Mouse (Mus musculus) lung, postnatal 36 days (tissue): Measurements from ENCODE around the gene Prm2.
A peak's percentile ranks its signal among the peaks of the same experiment; 100 is the strongest.
"Not testable (repeated sequence)": the region's sequence is repeated elsewhere in the genome, so short reads cannot be mapped to it uniquely, and the experiment has no call there.

Experiments
- DNase-seq: peaks from one replicate; pipeline ENCODE4 v3.0.0; 2022; ENCODE audit warnings: mixed read lengths

The Prm2 gene

DNA sequence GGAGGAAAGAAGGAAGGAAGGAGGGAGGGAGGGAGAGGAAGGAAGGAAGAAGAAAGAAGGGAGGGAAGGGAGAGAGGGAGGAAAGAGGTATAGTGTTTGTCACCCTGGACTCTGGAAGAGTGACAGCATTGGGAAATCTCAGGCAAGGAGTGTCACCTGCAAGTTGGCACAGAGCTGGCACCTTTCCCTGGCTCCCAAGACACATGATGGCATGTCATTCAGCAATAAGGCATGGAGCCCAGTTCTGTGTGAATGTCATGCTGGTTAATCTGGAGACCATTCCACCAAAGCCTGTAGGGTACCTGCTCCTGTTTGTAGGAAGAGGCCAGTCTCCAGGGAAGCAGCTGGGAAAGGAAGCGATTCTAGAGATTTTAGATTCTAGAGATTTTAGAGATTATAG is 14.4 kb upstream of the Prm2 start:
- DNase-seq: no peak

DNA sequence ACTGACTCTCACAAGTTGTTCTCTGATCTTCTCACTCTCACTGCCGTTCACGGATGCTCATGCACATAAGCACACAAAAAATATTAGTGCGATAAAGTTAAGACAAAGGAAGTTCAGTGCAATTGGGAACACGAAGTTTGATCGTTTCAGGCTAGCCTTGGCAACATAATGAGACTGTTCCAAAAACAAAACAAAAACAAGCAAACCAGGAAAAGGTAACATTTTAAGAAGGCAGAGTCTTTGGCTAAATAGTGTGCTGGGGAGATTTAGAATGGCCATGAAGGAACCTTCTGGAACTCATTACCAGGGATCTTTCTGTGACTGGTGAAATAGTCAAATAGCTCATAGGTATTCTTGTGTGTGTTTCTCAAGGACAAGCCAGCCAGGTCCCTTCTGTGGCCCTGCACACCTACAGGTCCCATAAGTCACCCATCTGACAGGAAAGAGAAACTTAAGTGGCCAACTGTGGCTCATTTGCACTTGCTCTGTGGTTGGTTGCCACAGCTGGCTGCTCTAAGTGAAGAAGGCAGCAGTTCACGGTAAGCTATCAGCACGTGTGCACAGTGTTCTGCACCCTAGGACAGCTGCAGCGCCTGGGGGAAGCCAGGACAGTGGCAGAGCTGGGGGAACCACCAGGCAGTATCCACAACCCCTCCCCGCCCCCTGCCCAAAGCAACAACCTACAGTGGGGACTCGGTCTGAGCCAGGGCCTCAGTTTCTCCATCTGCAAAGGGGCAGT is 10.0 kb upstream of the Prm2 start, which contains the start of gene Prm1:
Gene Prm1 (minus strand): TSS at position 51 of the 739 bp plus-strand sequence.
- no peak for DNase-seq

DNA sequence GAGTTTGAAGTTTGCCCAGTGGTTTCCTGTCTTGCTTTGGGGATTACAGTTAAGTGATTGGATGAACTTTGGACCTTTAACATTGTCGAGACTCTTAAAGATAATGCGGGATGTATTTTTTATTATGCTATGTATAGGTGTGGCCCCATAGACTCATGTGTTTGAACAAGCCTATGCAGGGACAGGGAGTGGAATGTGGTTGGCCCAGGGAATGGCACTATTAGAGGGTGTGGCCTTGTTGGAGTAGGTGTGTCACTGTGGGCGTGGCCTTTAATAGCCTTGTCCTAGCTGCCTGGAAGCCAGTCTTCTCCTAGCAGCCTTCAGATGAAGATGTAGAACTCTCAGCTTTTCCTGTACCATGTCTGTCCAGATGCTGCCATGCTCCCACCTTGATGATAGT is 6.5 kb upstream of the Prm2 start:
- not testable (repeated sequence) for DNase-seq

DNA sequence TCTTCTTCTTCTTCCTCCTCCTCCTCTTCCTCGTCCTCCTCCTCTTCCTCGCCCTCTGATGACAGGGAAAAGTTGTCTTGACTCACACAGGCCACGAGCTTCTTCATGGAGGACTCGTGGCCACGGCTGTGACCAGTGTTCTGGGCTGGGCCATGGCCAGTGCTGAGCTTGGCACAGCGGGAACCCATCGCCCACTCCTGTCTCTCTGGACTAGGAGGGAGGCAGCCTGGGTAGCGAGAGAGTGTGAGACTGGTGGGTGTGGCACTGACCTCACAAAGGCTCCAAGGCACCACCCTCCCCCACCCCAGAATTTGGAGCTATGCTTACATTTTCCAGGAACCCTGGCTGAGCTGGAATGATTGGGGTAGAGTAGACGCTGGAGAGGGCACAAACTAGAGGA is 5.2 kb downstream of the Prm2 start, which contains the start of gene Prm3:
Gene Prm3 (minus strand): TSS at position 213 of the 400 bp plus-strand sequence.
- DNase-seq: no peak

DNA sequence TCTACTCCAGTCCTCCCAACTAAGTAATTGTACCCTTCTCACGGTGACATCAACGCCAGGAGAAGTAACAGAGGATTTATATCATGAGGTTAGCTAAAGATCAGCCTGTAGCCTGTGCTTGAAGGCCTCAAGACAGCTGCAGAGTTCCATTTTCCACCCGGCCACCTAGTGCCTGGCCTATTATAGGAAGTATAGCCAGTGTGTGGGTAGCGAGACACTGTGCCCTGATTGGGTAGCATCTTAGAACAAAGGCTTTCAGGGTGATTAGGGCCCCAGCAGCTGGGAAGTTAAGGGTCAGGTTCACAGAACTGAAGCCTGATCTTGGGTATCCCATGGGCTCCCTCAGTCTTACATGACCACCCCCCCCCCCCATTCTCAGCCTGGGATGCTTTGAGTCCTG is 7.1 kb downstream of the Prm2 start:
- DNase-seq: no peak

DNA sequence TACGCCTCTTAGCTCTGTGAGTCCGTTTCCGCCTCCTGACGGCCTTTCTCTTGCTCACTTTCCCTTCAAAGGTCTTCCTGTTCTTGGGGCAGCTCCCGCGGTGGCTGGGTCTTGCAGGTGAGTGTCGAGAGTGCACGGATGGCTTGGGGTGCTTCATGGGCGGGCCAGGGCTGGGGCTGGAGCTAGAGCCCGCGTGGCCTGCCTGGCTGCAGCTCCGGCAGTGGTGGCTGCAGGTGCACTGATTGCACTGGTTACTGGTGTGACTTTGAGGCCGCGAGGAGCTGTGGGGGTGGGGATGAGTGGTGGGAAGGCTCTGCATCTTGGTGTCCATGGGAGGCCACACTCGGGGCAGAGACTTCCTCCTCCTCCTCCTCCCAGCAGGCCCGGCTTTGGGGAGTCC is 7.7 kb downstream of the Prm2 start, which contains the start of gene Tnp2:
Gene Tnp2 (minus strand): TSS at position 390 of the 400 bp plus-strand sequence.
- DNase-seq: no peak

DNA sequence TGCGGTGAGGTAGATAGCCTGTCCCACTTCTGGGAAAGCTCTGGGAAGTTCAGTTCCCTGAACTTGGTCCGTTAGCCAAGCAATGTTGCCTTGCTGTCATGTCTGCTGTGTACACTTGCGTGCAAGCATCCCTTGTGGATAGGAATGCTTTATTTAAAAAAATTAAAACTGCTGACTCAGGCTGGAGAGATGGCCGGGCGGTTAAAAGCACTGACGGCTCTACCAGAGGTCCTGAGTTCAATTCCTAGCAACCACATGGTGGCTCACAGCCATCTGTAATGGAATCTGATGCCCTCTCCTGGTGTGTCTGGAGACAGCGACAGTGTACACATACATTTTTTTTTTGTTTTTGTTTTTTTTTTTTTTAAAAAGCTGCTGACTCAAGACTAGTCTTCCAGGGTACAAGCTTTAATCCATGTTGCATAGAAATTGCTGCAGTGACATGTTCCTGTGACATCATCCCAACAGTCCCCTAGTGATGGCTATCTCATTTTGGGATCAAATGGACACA is 8.3 kb downstream of the Prm2 start:
- no peak for DNase-seq

DNA sequence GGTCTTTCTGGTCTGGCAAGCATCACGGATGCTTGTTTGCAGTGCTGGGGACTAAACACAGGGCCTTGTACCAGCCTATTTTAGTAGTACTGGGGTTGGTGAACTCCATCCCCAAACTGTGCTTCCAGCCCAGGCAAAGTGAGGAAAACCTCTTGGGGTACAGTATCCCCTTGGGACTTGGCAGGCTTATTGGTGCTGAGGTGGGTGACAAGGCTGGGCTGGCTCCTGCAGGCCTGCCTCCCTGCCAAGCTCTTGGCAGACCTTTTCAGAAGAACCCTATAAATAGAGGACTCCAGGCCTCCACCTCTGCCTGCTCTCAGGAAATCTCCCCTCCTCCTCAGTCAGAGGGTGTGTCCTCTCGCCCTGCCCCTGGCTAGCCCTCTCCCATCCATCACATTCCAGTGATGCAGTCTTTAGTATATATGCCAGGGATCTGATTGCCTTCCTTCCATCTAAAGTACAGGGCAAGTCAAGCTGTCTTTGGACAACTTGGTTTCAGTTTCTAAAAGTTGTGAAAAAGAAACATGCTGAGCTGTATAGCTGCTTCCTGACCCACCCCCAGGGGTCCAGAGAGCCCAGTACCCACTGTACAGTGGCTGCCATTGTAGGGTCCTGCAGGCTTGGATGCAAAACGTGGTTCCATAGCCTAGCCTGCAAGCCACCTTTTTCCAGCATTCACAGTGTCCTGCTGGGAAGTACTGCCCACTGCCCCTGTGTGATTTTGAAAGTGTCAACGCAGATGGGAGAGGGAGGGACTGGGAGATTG is 9.0 kb downstream of the Prm2 start:
- no peak for DNase-seq

DNA sequence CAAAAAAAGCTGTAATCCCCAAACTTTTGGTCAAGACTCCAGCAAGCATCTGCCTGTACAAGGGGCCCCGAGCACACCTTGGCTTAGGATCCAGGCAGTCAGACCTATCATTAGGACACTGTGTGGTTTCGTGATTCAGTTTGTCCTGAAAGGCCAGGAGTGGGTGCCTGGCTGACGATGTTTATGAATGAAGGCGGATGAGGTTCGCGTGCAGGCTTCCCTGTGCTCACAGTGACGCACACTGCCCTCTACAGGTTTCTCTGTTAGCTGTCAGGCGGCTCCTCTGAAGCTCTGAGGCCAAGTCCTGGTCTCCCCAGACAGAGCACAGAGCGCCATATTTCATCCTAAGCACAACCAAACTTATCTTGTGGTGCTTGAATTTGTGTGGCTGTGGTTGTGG is 9.6 kb downstream of the Prm2 start:
- DNase-seq: peak; percentile 95

DNA sequence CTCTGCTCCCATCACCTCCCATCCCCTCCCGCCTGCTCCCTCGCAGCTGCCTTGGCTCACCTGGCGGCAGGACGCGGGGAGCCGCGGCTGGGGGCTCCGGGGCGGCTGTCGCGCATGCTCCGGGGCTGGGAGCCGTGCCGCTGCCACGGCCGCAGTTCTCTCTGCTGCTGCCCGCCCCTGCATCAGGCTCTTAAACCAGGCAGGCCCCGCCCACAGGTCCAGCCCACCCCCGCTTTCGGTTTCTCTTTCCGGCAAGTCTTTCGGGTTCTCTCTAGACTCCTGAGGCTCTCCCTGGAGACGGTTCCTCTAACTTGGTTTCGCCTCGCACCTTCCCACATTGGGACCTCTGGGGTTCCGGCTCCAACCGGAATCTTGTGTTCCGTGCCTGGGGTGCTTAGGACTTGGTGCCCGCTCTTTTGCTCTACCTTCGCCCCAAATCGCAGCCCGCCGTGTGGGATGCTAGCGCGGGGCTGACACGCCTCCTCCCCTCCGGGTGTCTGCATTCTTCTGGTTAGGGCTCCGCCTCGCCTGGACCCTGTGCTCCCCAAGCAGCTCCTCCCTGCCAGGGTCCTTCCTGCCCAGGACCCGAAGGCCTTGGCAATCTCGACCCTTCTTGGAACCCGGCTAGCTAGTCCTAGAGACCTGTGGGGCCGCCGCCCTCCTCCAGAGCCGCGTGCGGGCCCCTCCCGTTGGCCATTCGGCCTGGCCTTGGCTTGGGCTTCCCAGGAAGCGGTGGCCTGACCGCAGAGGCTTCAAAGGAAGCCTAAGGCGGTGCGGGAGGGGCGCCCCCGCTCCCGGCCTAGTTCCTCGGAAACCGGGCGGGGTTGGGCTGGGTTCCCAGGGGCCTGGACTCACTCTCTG is 10.3 kb downstream of the Prm2 start, which contains the start of gene Socs1:
Gene Socs1 (minus strand): TSS at position 166 of the 861 bp plus-strand sequence.
- DNase-seq: peak; percentile 93

DNA sequence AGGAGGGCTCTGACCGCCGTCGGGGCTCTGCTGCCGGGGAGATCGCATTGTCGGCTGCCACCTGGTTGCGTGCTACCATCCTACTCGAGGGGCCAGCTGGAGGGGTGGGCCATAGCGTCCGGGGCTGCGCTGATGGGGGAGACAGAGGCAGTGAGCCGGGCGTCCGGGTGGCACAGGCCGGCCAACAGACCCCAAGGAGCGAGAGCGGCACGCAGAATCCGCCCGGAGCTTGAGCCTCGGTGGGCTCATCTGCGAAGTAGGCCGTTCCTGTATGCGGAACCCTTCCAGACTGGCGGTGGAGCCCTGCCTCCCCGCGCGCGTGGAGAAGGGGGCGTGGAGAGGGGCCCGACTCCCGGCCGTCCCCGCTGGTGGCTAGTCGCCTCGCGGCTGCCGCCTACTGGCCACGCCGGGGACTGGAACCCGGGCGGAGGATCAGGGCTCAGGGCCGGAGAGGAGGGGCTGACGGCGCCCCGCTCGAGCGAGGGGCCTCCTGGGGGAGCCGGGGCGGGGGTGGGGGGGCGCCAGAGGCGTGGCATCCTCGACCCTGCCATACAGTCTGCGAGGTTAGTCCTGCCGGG is 11.1 kb downstream of the Prm2 start:
- peak; percentile 92 for DNase-seq

DNA sequence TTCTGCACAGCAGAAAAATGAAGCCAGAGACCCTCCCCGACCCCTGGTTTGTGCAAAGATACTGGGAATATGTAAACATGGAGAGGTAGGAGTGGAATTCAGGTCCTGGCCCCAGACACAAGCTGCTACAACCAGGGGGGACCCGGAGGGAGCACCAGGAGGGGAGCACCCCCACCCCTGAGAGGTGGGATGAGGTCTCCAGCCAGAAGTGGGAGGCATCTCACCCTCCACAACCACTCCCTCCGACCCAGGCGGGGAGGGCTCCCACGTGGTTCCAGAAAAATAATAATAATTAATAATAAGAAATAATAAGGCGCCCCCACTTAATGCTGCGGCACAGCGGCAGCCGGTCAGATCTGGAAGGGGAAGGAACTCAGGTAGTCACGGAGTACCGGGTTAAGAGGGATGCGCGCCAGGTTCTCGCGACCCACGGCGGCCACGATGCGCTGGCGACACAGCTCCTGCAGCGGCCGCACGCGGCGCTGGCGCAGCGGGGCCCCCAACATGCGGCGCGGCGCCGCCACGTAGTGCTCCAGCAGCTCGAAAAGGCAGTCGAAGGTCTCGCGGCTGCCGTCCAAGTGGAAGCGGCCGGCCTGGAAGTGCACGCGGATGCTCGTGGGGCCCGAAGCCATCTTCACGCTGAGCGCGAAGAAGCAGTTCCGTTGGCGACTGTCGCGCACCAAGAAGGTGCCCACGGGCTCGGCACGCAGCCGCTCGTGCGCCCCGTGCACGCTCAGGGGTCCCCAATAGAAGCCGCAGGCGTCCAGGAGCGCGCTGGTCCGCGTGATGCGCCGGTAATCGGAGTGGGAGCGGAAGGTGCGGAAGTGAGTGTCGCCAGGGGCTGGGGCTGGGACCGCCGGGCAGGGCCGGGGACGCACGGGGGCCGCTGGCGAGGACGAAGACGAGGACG is 11.8 kb downstream of the Prm2 start:
- peak; percentile 28 for DNase-seq

DNA sequence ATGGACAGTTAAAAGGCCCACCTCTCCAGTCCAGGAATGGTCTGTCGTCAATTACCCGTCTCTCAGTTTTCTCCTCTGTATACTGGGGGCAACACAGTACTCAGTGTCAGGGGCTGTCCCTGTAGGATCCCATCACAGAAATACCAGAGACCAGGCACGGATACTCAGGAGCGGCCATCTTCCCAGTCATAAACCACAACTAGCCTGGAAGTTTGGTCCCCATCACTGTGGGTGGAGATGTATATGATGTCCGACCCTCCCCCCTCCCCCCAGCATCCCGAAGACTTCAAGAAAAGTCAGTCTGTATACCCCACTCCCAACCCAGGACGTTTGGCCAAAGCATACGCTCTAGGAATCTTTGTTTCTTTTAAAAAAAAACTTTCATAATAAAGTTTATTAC is 12.5 kb downstream of the Prm2 start:
- no peak for DNase-seq

DNA sequence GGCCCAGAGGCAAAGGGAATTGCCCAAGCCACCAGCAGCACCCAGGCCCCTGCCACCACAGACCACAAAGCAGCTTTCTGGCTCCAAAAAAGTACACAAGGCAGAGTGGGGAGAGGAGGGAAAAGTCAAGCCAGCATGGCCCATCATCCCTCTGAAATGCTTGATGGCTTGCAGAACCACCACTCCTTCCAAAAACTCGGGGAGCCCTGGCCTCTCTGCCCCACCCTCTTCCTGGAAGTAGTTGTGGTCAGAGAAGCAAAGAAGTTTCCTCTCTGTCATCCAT is 12.8 kb downstream of the Prm2 start:
- DNase-seq: no peak

DNA sequence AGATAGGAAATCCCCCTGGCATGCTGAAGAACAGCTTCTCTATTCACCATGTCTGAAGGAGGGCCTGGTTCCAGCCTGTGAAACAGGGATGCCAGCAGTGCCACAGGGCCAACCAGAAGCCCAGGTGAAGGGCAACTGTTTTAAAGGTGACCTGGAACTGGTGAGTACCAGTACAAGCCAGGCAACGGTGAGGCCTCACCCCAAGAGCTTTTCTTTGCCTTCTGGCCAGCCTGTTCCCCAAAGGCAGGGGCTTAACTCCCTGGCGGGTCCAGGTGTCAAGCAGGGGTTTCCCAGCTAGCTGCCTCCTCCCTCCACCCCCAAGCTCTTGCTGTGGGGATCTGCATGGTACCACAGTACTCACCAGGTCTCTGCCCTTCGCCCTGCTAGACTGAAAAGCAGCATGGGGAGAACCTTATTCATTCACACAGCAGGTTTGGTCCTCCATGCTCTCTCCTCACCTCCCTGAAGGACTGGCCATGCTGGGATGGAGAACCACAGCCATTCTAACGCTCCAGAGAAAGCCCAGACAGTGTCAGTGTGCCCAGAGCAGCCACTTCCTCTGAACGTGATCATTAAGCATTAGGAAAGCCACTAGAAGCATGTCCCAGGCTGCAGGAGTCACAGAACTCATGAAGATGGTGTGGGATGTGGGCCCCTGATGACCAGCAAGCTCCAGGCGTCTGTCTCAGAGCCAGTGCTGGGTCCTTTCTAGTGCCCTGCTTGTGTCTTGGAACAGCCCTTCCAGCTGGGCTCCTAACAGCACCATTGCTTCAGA is 13.4 kb downstream of the Prm2 start:
- DNase-seq: no peak

DNA sequence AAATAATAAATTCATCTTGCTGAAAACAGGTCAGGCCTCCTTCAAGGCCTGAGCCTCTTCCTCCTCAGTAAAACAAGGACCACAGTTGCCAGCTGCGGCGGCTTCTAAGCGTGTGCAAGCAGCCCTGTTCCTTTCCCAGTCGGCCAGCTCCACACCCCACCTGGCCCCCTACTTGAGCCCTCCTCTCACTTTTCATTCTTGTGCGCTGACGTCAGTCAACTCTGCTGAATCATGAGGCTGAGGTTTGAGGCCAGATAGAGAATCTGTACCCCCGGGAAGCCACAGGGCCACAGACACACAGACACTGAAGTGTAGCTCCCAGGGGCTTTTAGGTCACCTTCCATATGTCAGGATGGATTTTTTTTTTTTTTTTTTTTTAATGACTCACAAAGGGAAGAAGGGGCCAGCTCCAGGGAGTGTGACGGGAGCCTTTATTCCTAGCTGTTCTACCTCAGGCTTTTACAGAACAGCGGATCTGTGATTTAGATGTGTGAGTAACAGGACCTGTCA is 14.0 kb downstream of the Prm2 start:
- no peak for DNase-seq

DNA sequence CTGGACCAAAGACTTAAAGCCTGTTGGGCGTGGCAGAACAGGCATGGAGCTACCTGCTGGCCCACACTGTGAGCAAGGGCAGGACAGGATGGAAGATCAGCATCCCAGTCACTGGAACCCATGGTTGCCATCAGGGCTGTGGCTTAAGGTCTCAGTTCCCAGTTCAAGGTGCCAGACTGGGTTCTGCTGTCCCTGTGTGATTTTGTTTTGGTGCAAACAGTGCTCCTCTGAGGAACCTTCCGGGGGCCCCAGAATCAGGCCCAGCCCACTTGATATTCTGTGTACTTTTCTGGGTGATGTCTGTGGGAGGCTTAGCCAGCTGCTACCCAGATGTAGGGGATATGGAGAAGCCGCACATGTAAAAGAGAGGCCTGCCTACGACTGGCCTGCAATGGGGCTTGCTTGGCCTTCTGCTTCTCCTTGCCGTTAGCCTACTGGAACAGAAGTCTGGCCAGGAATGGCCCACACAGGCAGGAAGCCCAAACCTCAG is 15.3 kb downstream of the Prm2 start:
- no peak for DNase-seq

DNA sequence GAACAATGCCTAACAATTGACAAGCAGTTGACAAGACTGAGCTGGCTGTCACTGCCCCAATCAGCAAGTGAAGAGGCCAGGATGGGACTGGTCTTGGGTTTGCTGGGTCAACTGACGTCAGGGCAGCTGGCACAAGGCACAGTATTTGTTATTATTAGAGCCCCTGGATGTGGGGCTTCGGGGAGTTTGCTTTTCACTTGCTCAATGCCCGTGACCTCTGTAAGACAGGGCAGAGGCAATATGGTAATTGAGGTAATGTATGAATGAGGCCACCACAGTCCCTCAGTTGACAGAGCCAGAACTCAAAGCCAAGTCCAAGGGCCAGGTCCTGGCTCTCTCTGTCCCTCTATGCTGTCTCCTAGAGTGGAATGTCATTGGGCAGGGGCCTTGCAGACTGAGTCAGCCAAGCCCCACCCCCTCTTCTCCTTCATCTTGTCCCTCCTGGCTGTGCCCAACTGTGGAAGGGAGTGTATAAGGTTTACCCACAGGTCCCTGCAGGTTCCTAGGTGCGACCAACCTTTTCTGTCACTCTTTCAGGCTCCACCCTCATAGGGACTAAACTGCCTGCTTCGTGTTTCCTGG is 18.3 kb downstream of the Prm2 start:
- DNase-seq: no peak

DNA sequence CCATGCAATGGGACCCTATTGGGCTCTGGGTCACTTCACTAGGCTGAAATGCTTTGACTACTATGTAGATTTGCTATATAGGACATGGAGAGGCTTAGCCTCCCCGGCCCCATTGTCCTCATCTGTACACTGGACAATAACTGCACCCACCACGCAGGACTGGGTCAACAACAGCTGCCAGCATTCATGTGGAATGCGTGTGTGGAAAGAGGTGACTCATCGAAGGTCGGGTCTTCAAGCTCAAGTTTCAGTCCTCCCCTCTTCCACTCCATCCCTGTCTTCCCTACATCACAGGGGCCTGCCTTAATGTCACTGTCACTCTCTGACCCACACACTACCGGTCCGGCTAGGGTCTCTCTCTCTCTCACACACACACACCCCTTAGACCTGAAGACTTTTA is 19.6 kb downstream of the Prm2 start:
- no peak for DNase-seq

DNA sequence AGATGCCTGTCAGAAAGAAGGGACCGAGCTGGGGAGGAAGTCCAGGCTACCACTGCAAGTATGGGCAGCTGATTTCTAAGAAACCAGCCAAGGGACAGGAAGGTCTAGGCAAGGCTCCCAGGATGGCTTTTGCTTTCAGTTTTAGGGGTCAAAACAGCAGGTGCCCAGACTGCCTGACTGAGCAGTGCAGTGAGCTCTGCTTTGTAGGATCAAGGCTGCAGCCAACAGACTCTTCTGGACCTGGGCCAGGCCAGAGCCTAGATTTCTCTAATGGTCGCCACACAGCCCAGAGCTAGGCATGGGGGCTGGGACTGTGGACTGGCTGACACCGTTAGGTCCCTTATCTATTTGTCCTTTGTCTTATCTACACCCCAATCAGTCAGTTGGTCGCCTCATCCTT is 21.2 kb downstream of the Prm2 start:
- DNase-seq: no peak
